ENCODE assay signal across 8 mouse cellular contexts in genomic region chr1:164456731-164457130, GRCm38 (mm10). TPM values are rescaled to one million over a fixed set of nuclear protein-coding genes. Genes with fewer than 3 reads are reported as not detected.
DNase-seq lines count a peak whose midpoint lies in the region; ATAC-seq and TF ChIP-seq lines count a peak whose summit lies in the region.

No protein-coding gene starts in this region.

- H3K9me3 ChIP-seq in heart, embryonic 10.5 days: no peaks in the 10 kb centered on the region
- no peaks in the 10 kb centered on the region for H3K9me3 ChIP-seq in hindbrain, embryonic 15.5 days

- TF ChIP-seq POLR2A in thymus, adult 2 months (IDR thresholded peaks at IDR 0.05; ENCODE audit: control insufficient read depth, extremely low read depth, insufficient read depth, low read length, poor library complexity): no peak
- TF ChIP-seq POLR2A in myocyte (IDR thresholded peaks at IDR 0.05; ENCODE audit: insufficient read length, low read depth): no peak

- peak overlapping the region; percentile 76 for H3K9ac ChIP-seq in hindbrain, embryonic 15.5 days

- H3ac ChIP-seq in myocyte (ENCODE audit: control insufficient read depth, insufficient read length): no peak overlapping the region

- peaks cover 21% of the 10 kb centered on the region for H3K36me3 ChIP-seq in heart, embryonic 10.5 days
- H3K36me3 ChIP-seq in thymus, adult 2 months (ENCODE audit: control insufficient read depth, insufficient read depth, low read length): no peaks in the 10 kb centered on the region
- H3K36me3 ChIP-seq in hindbrain, embryonic 15.5 days: peaks cover 16% of the 10 kb centered on the region
- H3K36me3 ChIP-seq in myocyte (ENCODE audit: control insufficient read depth, insufficient read depth): no peaks in the 10 kb centered on the region

- peaks cover 4% of the 10 kb centered on the region for H3K79me2 ChIP-seq in myocyte (ENCODE audit: control insufficient read depth, insufficient read depth)

- TF ChIP-seq CTCF in thymus, adult 2 months (IDR thresholded peaks at IDR 0.05; ENCODE audit: borderline replicate concordance, control insufficient read depth, extremely low read depth, insufficient read depth, low read length, poor library complexity): no peak

- H3K4me3 ChIP-seq in heart, embryonic 10.5 days: peak overlapping the region; percentile 83
- H3K4me3 ChIP-seq in thymus, adult 2 months (ENCODE audit: control insufficient read depth, insufficient read depth, low read length): peak overlapping the region; percentile 20
- peak overlapping the region; percentile 58 for H3K4me3 ChIP-seq in hindbrain, embryonic 15.5 days
- peak overlapping the region; percentile 50 for H3K4me3 ChIP-seq in myocyte

- no peak for DNase-seq in heart, embryonic 10.5 days (ENCODE audit: low spot score)
- DNase-seq in heart, adult 18-20 months: no peak
- peak; percentile 44 for DNase-seq in thymus, adult 2 months
- DNase-seq in thymus, postnatal 0 days (ENCODE audit: low spot score): no peak
- no peak for DNase-seq in gastrocnemius, postnatal 4 days (ENCODE audit: low spot score in 2 of 2)
- no peak for DNase-seq in yolk sac, embryonic 10.5 days (ENCODE audit: low spot score)

- ATAC-seq in hindbrain, embryonic 15.5 days (ENCODE audit: low FRiP score, low read depth): no peak

- 7% methylated on average over 8 of the region's 8 CpGs for WGBS in heart, embryonic 10.5 days
- WGBS in thymus, adult 2 months: 42% methylated on average over 8 of the region's 8 CpGs
- 4% methylated on average over 8 of the region's 8 CpGs for WGBS in hindbrain, embryonic 15.5 days

- peaks cover 59% of the 10 kb centered on the region for H3K4me1 ChIP-seq in heart, embryonic 10.5 days
- H3K4me1 ChIP-seq in thymus, adult 2 months (replicated peaks; ENCODE audit: control insufficient read depth, insufficient read depth, low read length): peaks cover 59% of the 10 kb centered on the region
- H3K4me1 ChIP-seq in hindbrain, embryonic 15.5 days (replicated peaks): peaks cover 53% of the 10 kb centered on the region

- H3K27ac ChIP-seq in heart, embryonic 10.5 days: peak overlapping the region; percentile 94
- H3K27ac ChIP-seq in thymus, adult 2 months (ENCODE audit: control insufficient read depth, insufficient read depth, low read length): no peak overlapping the region
- peak overlapping the region; percentile 99 for H3K27ac ChIP-seq in hindbrain, embryonic 15.5 days (replicated peaks)

- H3K27me3 ChIP-seq in heart, embryonic 10.5 days (ENCODE audit: insufficient read depth, poor library complexity, severe bottlenecking): peaks cover 40% of the 10 kb centered on the region
- H3K27me3 ChIP-seq in thymus, adult 2 months (ENCODE audit: control insufficient read depth, insufficient read depth, low read length): no peaks in the 10 kb centered on the region
- no peaks in the 10 kb centered on the region for H3K27me3 ChIP-seq in hindbrain, embryonic 15.5 days
- no peaks in the 10 kb centered on the region for H3K27me3 ChIP-seq in myocyte (ENCODE audit: control insufficient read depth, insufficient read depth, insufficient read length)

- H3K4me2 ChIP-seq in hindbrain, embryonic 15.5 days: peak overlapping the region; percentile 57
- H3K4me2 ChIP-seq in myocyte (ENCODE audit: low read depth): peak overlapping the region; percentile 88

TF ChIP-seq in myocyte, 11 proteins besides CTCF, POLR2A, EP300 and RAD21:
- TF ChIP-seq E2F4 (IDR thresholded peaks at IDR 0.05; ENCODE audit: insufficient read depth): no peak
- no peak for TF ChIP-seq MAX (IDR thresholded peaks at IDR 0.05; ENCODE audit: low read depth)
- no peak for TF ChIP-seq TCF3 (IDR thresholded peaks at IDR 0.05; ENCODE audit: insufficient read length, low read depth)
- no peak for TF ChIP-seq MYOG (IDR thresholded peaks at IDR 0.05; ENCODE audit: control insufficient read depth in 1 of 3, insufficient read depth in 1 of 3, insufficient read length in 2 of 3, low read depth in 2 of 3)
- no peak for TF ChIP-seq USF1 (IDR thresholded peaks at IDR 0.05; ENCODE audit: low read depth)
- no peak for TF ChIP-seq POLR2AphosphoS2 (IDR thresholded peaks at IDR 0.05; ENCODE audit: insufficient read length, low read depth)
- TF ChIP-seq REST (IDR thresholded peaks at IDR 0.05; ENCODE audit: insufficient read depth, insufficient read length): no peak
- no peak for TF ChIP-seq MYOD1 (IDR thresholded peaks at IDR 0.05; ENCODE audit: control insufficient read depth in 1 of 3, insufficient read length in 2 of 3, low read depth in 2 of 3)
- TF ChIP-seq CEBPB (IDR thresholded peaks at IDR 0.05; ENCODE audit: insufficient read depth, poor library complexity, severe bottlenecking): no peak

RNA-seq across cellular contexts. Expression of gene Atp1b1, which starts 1.4 kb away (rescaled TPM):
- polyA plus RNA-seq in heart, embryonic 10.5 days (2016; fragmentation: Nextera tagmentation; extraction: Ambion mirVana): 181 and 298 TPM in 2 replicates
- 100 to 1,000 TPM; 312 to 314 TPM for total RNA-seq in heart, adult 18-20 months (2021)
- 56.5 and 59.4 TPM in 2 replicates for polyA plus RNA-seq in thymus, adult 2 months (2012; rRNA removed)
- 53.7 and 60.1 TPM in 2 replicates for polyA plus RNA-seq in thymus, postnatal 0 days (2015; fragmentation: Nextera tagmentation; extraction: Ambion mirVana)
- 310 and 325 TPM in 2 replicates for polyA plus RNA-seq in hindbrain, embryonic 15.5 days (2015; fragmentation: Nextera tagmentation; extraction: Ambion mirVana)
- 34.7 TPM for polyA plus RNA-seq in myocyte (2012; fragmentation: generic; extraction: Trizol)
- 10 to 100 TPM; 61.7 to 77.4 TPM for total RNA-seq in gastrocnemius, postnatal 4 days (2021)

Comparison
In these comparisons a context has a peak if more than half of its experiments do, and no peak if none do; other contexts are left out.
1. H3K4me3 ChIP-seq: peak in every context shown above with its lines; median percentile 83 in heart, embryonic 10.5 days; 58 in hindbrain, embryonic 15.5 days; 50 in myocyte; 20 in thymus, adult 2 months.